Mouse (Mus musculus) gastrocnemius, adult 2 months (tissue): ENCODE measurements around the gene Ncaph2. TPM values are rescaled to one million over a fixed set of nuclear protein-coding genes. Genes with fewer than 3 reads are reported as not detected.

Experiments used
- DNase-seq: peaks from one replicate; pipeline ENCODE4 v3.0.0; 2022
- H3K27ac ChIP-seq: fragments of 200-600 bp; 2 replicates; pipeline ENCODE4 v1.8.1; 2022; ENCODE audit warnings: mild to moderate bottlenecking
- H3K4me3 ChIP-seq: fragments of 200-600 bp; 2 replicates; pipeline ENCODE4 v1.8.1; 2022; ENCODE audit warnings: mild to moderate bottlenecking, moderate library complexity
- CTCF ChIP-seq: fragments of 200-600 bp; IDR thresholded peaks from 2 replicates; pipeline ENCODE4 v1.8.1; 2022; ENCODE audit warnings: antibody characterized with exemption, mild to moderate bottlenecking, moderate library complexity
- intact Hi-C: fragments of 180-260 bp; cut with DNase I; formaldehyde crosslinking; loops from one replicate; pipeline ENCODE4 v1.15.1; 2025
- long read RNA-seq, 2 experiments: library from polyadenylated mRNA; stranded (forward); transcript quantifications; one replicate each; pipeline ENCODE4 v2.0.0; 2021
- total RNA-seq, 2 experiments: library from RNA; stranded (reverse); gene quantifications; 2 replicates each; pipeline ENCODE4 v1.2.3; 2021

Gene Ncaph2
- total RNA-seq = 10 to 100 TPM; 40.9 to 41.4 TPM
- long read RNA-seq, experiment 1, transcript Ncaph2-203 (20 exons, 3,302 nt) = minor isoform, 6 of 90 reads
- long read RNA-seq, experiment 1, transcript Ncaph2-209 (20 exons, 3,255 nt) = minor isoform, 10 of 90 reads
- long read RNA-seq, experiment 1, transcript Ncaph2-202 (20 exons, 3,299 nt) = major isoform, 55 of 90 reads
- long read RNA-seq, experiment 1, partial matches to known transcripts = 6 of 90 reads
- long read RNA-seq, experiment 1, other reads (novel, unspliced or antisense) = 9 of 90 reads
- long read RNA-seq, experiment 2, transcript Ncaph2-202 (20 exons, 3,299 nt) = major isoform, 58 of 112 reads
- long read RNA-seq, experiment 2, transcript Ncaph2-203 (20 exons, 3,302 nt) = minor isoform, 12 of 112 reads
- long read RNA-seq, experiment 2, transcript Ncaph2-209 (20 exons, 3,255 nt) = minor isoform, 10 of 112 reads
- long read RNA-seq, experiment 2, transcript Ncaph2-201 (20 exons, 3,223 nt) = minor isoform, 9 of 112 reads
- long read RNA-seq, experiment 2, partial matches to known transcripts = 9 of 112 reads
- long read RNA-seq, experiment 2, other reads (novel, unspliced or antisense) = 13 of 112 reads

- H3K4me3 ChIP-seq = peak within 1 kb of the TSS; percentile 96
- peak within 1 kb of the TSS; percentile 94 for H3K27ac ChIP-seq
- peak; percentile 97 for DNase-seq
- TF ChIP-seq CTCF = no peak
- intact Hi-C loops = loop anchor here (1.0 to 10.0 kb wide), 5 partner anchors 18 to 537 kb away; partner anchors contain the start of genes Alg12, C730034F03Rik, Chkb and Creld2
Observed at GRCm38 (mm10) chr15:89355241-89356187, at the start of gene Ncaph2, which contains the start of gene Lmf2. Gene Ncaph2, plus strand, starts transcription at chr15:89355719. Gene Lmf2, minus strand, starts transcription at chr15:89355659.

GRCm38 (mm10) chr15:89305966-89306365 lies 49.6 kb upstream of the Ncaph2 start:
- no peak overlapping the region for H3K27ac ChIP-seq
- no peak for TF ChIP-seq CTCF
- no peak overlapping the region for H3K4me3 ChIP-seq
- DNase-seq = no peak
- intact Hi-C loops = no loop called here

GRCm38 (mm10) chr15:89307461-89307860 lies 48.1 kb upstream of the Ncaph2 start:
- intact Hi-C loops = no loop called here
- Histone ChIP-seq H3K27ac (no peak overlapping the region), H3K4me3 (no peak overlapping the region)
- no peak for DNase-seq
- no peak for TF ChIP-seq CTCF

- Histone ChIP-seq H3K27ac (no peak overlapping the region), H3K4me3 (no peak overlapping the region)
- no peak for DNase-seq
- intact Hi-C loops = no loop called here
- no peak for TF ChIP-seq CTCF
Observed at GRCm38 (mm10) chr15:89308406-89309139, 46.9 kb upstream of the Ncaph2 start.

- DNase-seq = peak; percentile 52
- intact Hi-C loops = no loop called here
- no peak for TF ChIP-seq CTCF
- Histone ChIP-seq H3K4me3 (no peak overlapping the region; the same call in 1 of the 2 replicates), H3K27ac (0 out of 2 replicates have a peak overlapping the region, but pooled peaks have one; percentile 13)
Observed at GRCm38 (mm10) chr15:89309962-89310498, 45.5 kb upstream of the Ncaph2 start.

- no peak for DNase-seq
- no peak overlapping the region for H3K27ac ChIP-seq
- no peak for TF ChIP-seq CTCF
- H3K4me3 ChIP-seq = peak overlapping the region; percentile 93
- intact Hi-C loops = no loop called here
Observed at GRCm38 (mm10) chr15:89313359-89313758, 42.2 kb upstream of the Ncaph2 start.

GRCm38 (mm10) chr15:89314107-89314506 lies 41.4 kb upstream of the Ncaph2 start:
- H3K27ac ChIP-seq = peak overlapping the region; percentile 90
- DNase-seq = no peak
- TF ChIP-seq CTCF = no peak
- intact Hi-C loops = no loop called here
- peak overlapping the region; percentile 93 for H3K4me3 ChIP-seq

- peak; percentile 56 for DNase-seq
- H3K27ac ChIP-seq = peak overlapping the region; percentile 90
- H3K4me3 ChIP-seq = peak overlapping the region; percentile 93
- intact Hi-C loops = no loop called here
- no peak for TF ChIP-seq CTCF
Observed at GRCm38 (mm10) chr15:89314511-89315189, 40.9 kb upstream of the Ncaph2 start.

GRCm38 (mm10) chr15:89315190-89315731 lies 40.3 kb upstream of the Ncaph2 start, which contains the start of gene Sbf1:
Gene Sbf1, minus strand, starts transcription at chr15:89315311.
- TF ChIP-seq CTCF = no peak
- intact Hi-C loops = no loop called here

GRCm38 (mm10) chr15:89316146-89316545 lies 39.4 kb upstream of the Ncaph2 start:
- peak; percentile 17 for DNase-seq
- H3K27ac ChIP-seq = peak overlapping the region; percentile 90; the same call in 1 of the 2 replicates
- peak; percentile 33; the same call in 1 of the 2 replicates for TF ChIP-seq CTCF
- intact Hi-C loops = loop anchor here (2.0 kb wide), 1 partner anchor 39 kb away; the partner anchor contains the start of genes Lmf2 and Ncaph2
- H3K4me3 ChIP-seq = peak overlapping the region; percentile 93

More at GRCm38 (mm10) chr15:89315190-89315731, 40.3 kb upstream of the Ncaph2 start, which contains the start of gene Sbf1:
- Histone ChIP-seq H3K4me3 (peak within 1 kb of the TSS; percentile 93), H3K27ac (peak within 1 kb of the TSS; percentile 90)
- DNase-seq = peak; percentile 100
